29 mouse cellular contexts compared by ENCODE assay signal in genomic region chr5:67944074-67944785, GRCm38 (mm10). TPM values are rescaled to one million over a fixed set of nuclear protein-coding genes. Genes with fewer than 3 reads are reported as not detected.
DNase-seq lines count a peak whose midpoint lies in the region; ATAC-seq and TF ChIP-seq lines count a peak whose summit lies in the region.
"Had no signal": no experiment of that assay in that cellular context is flagged by ENCODE, and none has a peak within 500 bp of the region (broad histone marks: within the 10 kb centered on the region; RNA-seq: fewer than 3 reads in every experiment).

No protein-coding gene starts in this region.

- H3K4me2 ChIP-seq in intestine, embryonic 15.5 days (replicated peaks): no peak overlapping the region
- no peak overlapping the region for H3K4me2 ChIP-seq in intestine, postnatal 0 days (replicated peaks; ENCODE audit: low read depth)
- H3K4me2 ChIP-seq: embryonic facial prominence, embryonic 13.5 days; embryonic facial prominence, embryonic 15.5 days; forebrain, embryonic 12.5 days had no signal

- no peak overlapping the region for H3K27ac ChIP-seq in intestine, embryonic 15.5 days
- H3K27ac ChIP-seq in intestine, postnatal 0 days (ENCODE audit: low read depth, low read length): no peak overlapping the region
- H3K27ac ChIP-seq: embryonic facial prominence, embryonic 13.5 days; embryonic facial prominence, embryonic 15.5 days; forebrain, embryonic 10.5 days; forebrain, embryonic 12.5 days had no signal

- no peak overlapping the region for H3K9ac ChIP-seq in intestine, embryonic 15.5 days
- H3K9ac ChIP-seq in intestine, postnatal 0 days (ENCODE audit: low read depth, low read length): no peak overlapping the region
- H3K9ac ChIP-seq: embryonic facial prominence, embryonic 13.5 days; embryonic facial prominence, embryonic 15.5 days; forebrain, embryonic 12.5 days had no signal

- H3K4me1 ChIP-seq in intestine, embryonic 15.5 days (replicated peaks): no peaks in the 10 kb centered on the region
- no peaks in the 10 kb centered on the region for H3K4me1 ChIP-seq in intestine, postnatal 0 days (replicated peaks; ENCODE audit: control insufficient read depth, insufficient read depth, low read length)
- H3K4me1 ChIP-seq: embryonic facial prominence, embryonic 13.5 days; embryonic facial prominence, embryonic 15.5 days; forebrain, embryonic 10.5 days; forebrain, embryonic 12.5 days had no signal

- no peak overlapping the region for H3K4me3 ChIP-seq in intestine, embryonic 15.5 days (replicated peaks)
- no peak overlapping the region for H3K4me3 ChIP-seq in intestine, postnatal 0 days (ENCODE audit: low read depth, low read length)
- H3K4me3 ChIP-seq: embryonic facial prominence, embryonic 13.5 days; embryonic facial prominence, embryonic 15.5 days; erythroblast, embryonic 14.5 days; forebrain, embryonic 10.5 days; forebrain, embryonic 12.5 days had no signal

- no peak for DNase-seq in frontal cortex, postnatal 10 days (ENCODE audit: low spot score in 2 of 2)
- no peak for DNase-seq in embryo, embryonic 10 days (ENCODE audit: low spot score)
- DNase-seq in ovary, adult 18-20 months (ENCODE audit: low spot score): no peak
- DNase-seq: adrenal gland, adult 8-10 months; adrenal gland, postnatal 14 days; adrenal gland, postnatal 36 days; B cell, adult 2 months; cerebellum, adult 11-12 months; cerebellum, adult 2 months; cerebellum, adult 9-10 months; cerebellum, postnatal 10 days; cerebellum, postnatal 25 days; embryo, embryonic 11 days had no signal

- H3K27me3 ChIP-seq in intestine, embryonic 15.5 days (replicated peaks): no peaks in the 10 kb centered on the region
- no peaks in the 10 kb centered on the region for H3K27me3 ChIP-seq in intestine, postnatal 0 days (replicated peaks; ENCODE audit: control insufficient read depth, insufficient read depth, low read length)
- H3K27me3 ChIP-seq: CH12.LX; embryonic facial prominence, embryonic 13.5 days; embryonic facial prominence, embryonic 15.5 days; forebrain, embryonic 12.5 days; Patski had no signal

- no peaks in the 10 kb centered on the region for H3K36me3 ChIP-seq in intestine, embryonic 15.5 days
- H3K36me3 ChIP-seq in intestine, postnatal 0 days (ENCODE audit: control insufficient read depth, insufficient read depth): no peaks in the 10 kb centered on the region
- H3K36me3 ChIP-seq: embryonic facial prominence, embryonic 13.5 days; embryonic facial prominence, embryonic 15.5 days; forebrain, embryonic 10.5 days; forebrain, embryonic 12.5 days; G1E had no signal

- no peaks in the 10 kb centered on the region for H3K9me3 ChIP-seq in intestine, embryonic 15.5 days
- no peaks in the 10 kb centered on the region for H3K9me3 ChIP-seq in intestine, postnatal 0 days (ENCODE audit: control insufficient read depth)
- H3K9me3 ChIP-seq: embryonic facial prominence, embryonic 13.5 days; embryonic facial prominence, embryonic 15.5 days; forebrain, embryonic 10.5 days; forebrain, embryonic 12.5 days; G1E had no signal

- 52% methylated on average over 1 of the region's 1 CpGs for WGBS in intestine, embryonic 15.5 days
- WGBS in intestine, postnatal 0 days: 14% methylated on average over 1 of the region's 1 CpGs

- peak; percentile 70 for ATAC-seq in intestine, embryonic 15.5 days
- peak; percentile 91 for ATAC-seq in intestine, postnatal 0 days
- ATAC-seq: activated CD4-positive, CD25-positive, alpha-beta regulatory T cell, adult 4 months; CD4-positive, CD25-positive, alpha-beta regulatory T cell, adult 4 months; forebrain, embryonic 14.5 days; forebrain, embryonic 16.5 days; Patski had no signal

- no peak for TF ChIP-seq CTCF in intestine, postnatal 0 days (IDR thresholded peaks at IDR 0.05; ENCODE audit: low read depth)

RNA-seq across cellular contexts. Expression of gene Gm21905, which starts 2.0 kb away (rescaled TPM):
- not detected in 2 replicates for polyA plus RNA-seq in intestine, embryonic 15.5 days (2015; fragmentation: Nextera tagmentation; extraction: Ambion mirVana)
- polyA plus RNA-seq in intestine, postnatal 0 days (2015; fragmentation: Nextera tagmentation; extraction: Ambion mirVana): not detected in 2 replicates
- polyA plus RNA-seq: activated CD4-positive, CD25-positive, alpha-beta regulatory T cell, adult 4 months; CD4-positive, CD25-positive, alpha-beta regulatory T cell, adult 4 months; cerebellum, adult 2 months; cortical plate, adult 2 months; embryonic facial prominence, embryonic 11.5 days; embryonic facial prominence, embryonic 13.5 days; embryonic facial prominence, embryonic 15.5 days; erythroblast, embryonic 14.5 days; forebrain, embryonic 10.5 days; forebrain, embryonic 12.5 days; forebrain, embryonic 14.5 days; forebrain, embryonic 16.5 days; G1E; Patski had no signal

RNA-seq across cellular contexts. Expression of gene Gm5108, which starts 2.8 kb away (rescaled TPM):
- not detected in 2 replicates for polyA plus RNA-seq in intestine, embryonic 15.5 days (2015; fragmentation: Nextera tagmentation; extraction: Ambion mirVana)
- 0.31 and 0.51 TPM in 2 replicates for polyA plus RNA-seq in intestine, postnatal 0 days (2015; fragmentation: Nextera tagmentation; extraction: Ambion mirVana)
- polyA plus RNA-seq: activated CD4-positive, CD25-positive, alpha-beta regulatory T cell, adult 4 months; CD4-positive, CD25-positive, alpha-beta regulatory T cell, adult 4 months; cerebellum, adult 2 months; cortical plate, adult 2 months; embryonic facial prominence, embryonic 11.5 days; embryonic facial prominence, embryonic 13.5 days; embryonic facial prominence, embryonic 15.5 days; erythroblast, embryonic 14.5 days; forebrain, embryonic 10.5 days; forebrain, embryonic 12.5 days; forebrain, embryonic 14.5 days; forebrain, embryonic 16.5 days; G1E; Patski had no signal
